Mouse (Mus musculus): ENCODE data around the gene Npas4. TPM values are rescaled to one million over a fixed set of nuclear protein-coding genes. Genes with fewer than 3 reads are reported as not detected.
"Not testable (repeated sequence)": the region's sequence is repeated elsewhere in the genome, so short reads cannot be mapped to it uniquely, and the experiment has no call there.

Gene Npas4
- total RNA-seq, 2 experiments from 2014 or later = 0.12 TPM; not detected in 1

- DNase-seq = peak; percentile 69
Observed at GRCm38 (mm10) chr19:4992904-4993303, 2.8 kb upstream of the Npas4 start.

- DNase-seq = no peak
Observed at GRCm38 (mm10) chr19:4992371-4992770, 2.3 kb upstream of the Npas4 start.

DNA sequence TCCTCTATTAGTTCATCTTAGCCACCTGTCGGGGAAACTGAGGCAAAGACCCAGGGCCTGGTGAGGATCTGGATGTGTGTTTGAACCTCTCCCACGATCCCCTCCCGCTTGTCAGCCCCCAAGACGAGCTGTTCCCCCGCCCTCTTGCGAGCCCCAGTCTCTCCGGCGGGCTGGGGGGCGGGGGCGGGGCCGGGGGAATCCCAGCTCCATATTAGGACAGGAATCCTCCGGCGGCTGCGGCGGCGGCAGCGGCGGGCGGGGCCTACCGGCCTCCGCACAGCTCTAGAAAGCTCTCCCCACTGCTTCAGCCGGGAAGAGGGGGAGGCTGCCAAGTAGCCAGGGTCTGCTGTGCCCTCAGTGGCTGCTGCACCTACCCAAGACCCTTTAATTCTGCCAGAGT lies 600 bp upstream of the Npas4 start:
- DNase-seq = no peak

- DNase-seq = no peak
Observed at GRCm38 (mm10) chr19:4989434-4990255, 471 bp downstream of the Npas4 start.

DNA sequence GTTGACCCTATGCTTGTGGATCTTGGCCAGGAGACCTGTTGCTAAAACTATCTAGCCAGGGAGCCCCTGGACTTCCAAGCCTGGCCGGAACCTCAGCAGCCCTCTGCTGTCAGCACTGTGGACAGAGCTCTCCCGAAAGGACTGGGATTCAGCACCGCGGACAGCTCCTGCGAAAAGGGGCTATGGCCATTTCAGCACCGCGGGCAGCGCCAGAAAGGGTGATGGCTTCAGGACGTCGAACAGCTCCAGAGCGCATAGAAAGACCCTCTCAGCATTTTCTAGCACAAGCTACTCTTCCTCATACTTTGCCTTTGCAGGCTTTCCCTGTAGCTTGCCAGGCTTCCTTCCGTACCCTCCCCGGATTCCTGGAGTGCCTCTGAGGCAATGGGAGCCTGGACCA lies 1.1 kb downstream of the Npas4 start:
- DNase-seq = peak; percentile 98

DNA sequence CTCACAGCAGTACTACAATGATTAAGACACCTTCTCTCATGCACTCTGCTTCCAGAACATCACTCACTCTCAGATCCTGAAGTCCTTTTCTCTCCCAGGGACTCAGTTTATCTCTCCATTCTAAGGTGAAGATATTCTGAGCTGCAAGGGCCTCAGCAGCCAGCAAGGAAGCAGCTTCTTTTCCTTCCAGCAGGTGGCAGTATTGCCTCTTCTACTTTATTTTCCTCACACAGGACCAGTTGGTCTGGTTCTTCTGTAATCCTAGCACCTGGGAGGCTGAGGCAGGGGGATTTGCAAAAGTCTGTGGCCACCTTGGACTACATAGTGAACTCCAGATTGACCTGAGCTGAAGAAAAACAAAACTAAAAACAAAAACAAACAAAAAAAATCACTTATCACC lies 8.3 kb downstream of the Npas4 start:
- no peak for DNase-seq

- DNase-seq = no peak
Observed at GRCm38 (mm10) chr19:4968236-4968635, 21.9 kb downstream of the Npas4 start.

GRCm38 (mm10) chr19:4961928-4962601 lies 28.1 kb downstream of the Npas4 start, which contains the start of gene Mrpl11:
TSS of gene Mrpl11 (plus strand) at chr19:4962147.
- peak; percentile 80 for DNase-seq

GRCm38 (mm10) chr19:4948641-4949040 lies 41.5 kb downstream of the Npas4 start:
- DNase-seq = not testable (repeated sequence)

- no peak for DNase-seq
Observed at GRCm38 (mm10) chr19:4945540-4945939, 44.6 kb downstream of the Npas4 start.

DNA sequence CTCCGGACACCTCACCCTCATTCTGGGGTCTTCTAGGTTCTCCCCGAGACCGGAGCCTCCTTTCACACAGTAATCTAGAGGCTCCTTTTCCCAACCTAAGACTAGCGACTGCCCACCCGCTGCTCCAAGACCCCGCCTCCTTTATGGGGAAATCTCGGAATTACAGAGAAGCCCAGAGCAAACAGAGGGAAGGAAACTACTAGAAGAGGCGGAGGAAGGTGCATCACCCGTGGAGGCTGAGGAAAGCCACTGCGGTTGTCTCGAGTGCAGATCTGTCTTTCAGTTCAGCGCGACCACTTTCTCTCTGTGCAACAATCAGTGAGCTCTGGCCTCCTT lies 46.9 kb downstream of the Npas4 start:
- no peak for DNase-seq

GRCm38 (mm10) chr19:4942551-4943252 lies 47.4 kb downstream of the Npas4 start, which contains the start of gene Peli3:
TSS of gene Peli3 (minus strand) at chr19:4943127.
- peak; percentile 83 for DNase-seq

- peak; percentile 54 for DNase-seq
Observed at GRCm38 (mm10) chr19:4937444-4938310, 52.4 kb downstream of the Npas4 start.

DNA sequence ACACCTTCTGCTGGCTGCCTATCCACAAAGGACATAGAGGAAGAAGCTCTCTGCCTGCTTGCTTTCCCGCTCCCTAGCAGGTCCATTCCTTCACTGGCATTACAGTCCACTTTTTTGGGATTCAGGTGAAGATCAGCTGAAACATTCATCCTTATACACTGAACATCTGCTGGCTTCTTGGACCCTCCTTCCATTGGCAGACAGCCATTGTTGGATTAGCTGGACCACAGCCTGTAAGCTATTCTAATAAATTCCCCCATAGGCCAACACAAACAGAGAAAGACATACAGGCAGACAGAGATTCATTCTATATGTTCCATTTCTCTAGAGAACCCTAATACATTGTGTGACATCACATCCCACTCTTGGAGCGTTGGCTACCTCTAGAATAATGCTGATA lies 53.2 kb downstream of the Npas4 start:
- DNase-seq = no peak

Other genes with a start within 250 kb of the Npas4 start
- 1 to 10 TPM; 2.5 to 4.6 TPM for gene Rbm4b, start 233.8 kb downstream of the Npas4 start, total RNA-seq (2021)
- 10 to 100 TPM; 44.8 to 46.5 TPM for gene Rbm4, start 196.4 kb downstream of the Npas4 start, total RNA-seq (2021)
- 10 to 100 TPM; 10.9 to 11.6 TPM for gene Gm21992, start 178.7 kb downstream of the Npas4 start, total RNA-seq (2021)
- gene Rbm14, start 178.7 kb downstream of the Npas4 start, total RNA-seq (2021) = 10 to 100 TPM; 18.6 to 22.5 TPM
- gene Ccs, start 151.0 kb downstream of the Npas4 start, total RNA-seq (2021) = 10 to 100 TPM; 31.4 to 33.1 TPM
- gene Ccdc87, start 150.9 kb downstream of the Npas4 start, total RNA-seq (2021) = not detected
- gene Ctsf, start 135.2 kb downstream of the Npas4 start, total RNA-seq (2021) = 10 to 100 TPM; 32.9 to 35.6 TPM
- 1,000 to 10,000 TPM; 4,231 to 4,587 TPM for gene Actn3, start 112.4 kb downstream of the Npas4 start, total RNA-seq (2021)
- 1 to 10 TPM; 4.5 to 5.3 TPM for gene Zdhhc24, start 111.6 kb downstream of the Npas4 start, total RNA-seq (2021)
- 1 to 10 TPM; 1.9 to 2.9 TPM for gene Bbs1, start 83.7 kb downstream of the Npas4 start, total RNA-seq (2021)
- gene Dpp3, start 62.0 kb downstream of the Npas4 start, total RNA-seq (2021) = 10 to 100 TPM; 32.1 to 33.8 TPM
- gene Peli3, start 47.2 kb downstream of the Npas4 start, total RNA-seq (2021) = 1 to 10 TPM in 1 of 2 experiments, under 1 TPM in 1; 0.68 to 1.4 TPM
- 10 to 100 TPM; 48.6 to 56.1 TPM for gene Mrpl11, start 28.2 kb downstream of the Npas4 start, total RNA-seq (2021)
- gene Slc29a2, start 33.5 kb upstream of the Npas4 start, total RNA-seq (2021) = 1 to 10 TPM; 4.0 to 7.3 TPM
- 10 to 100 TPM; 21.5 to 21.9 TPM for gene B4gat1, start 48.5 kb upstream of the Npas4 start, total RNA-seq (2021)
- 1 to 10 TPM in 1 of 2 experiments, under 1 TPM in 1; 0.84 to 1.3 TPM for gene AC124502.3, start 48.6 kb upstream of the Npas4 start, total RNA-seq (2021)
- 10 to 100 TPM; 14.3 to 15.5 TPM for gene Brms1, start 51.0 kb upstream of the Npas4 start, total RNA-seq (2021)
- 1 to 10 TPM; 1.5 to 1.8 TPM for gene Rin1, start 60.2 kb upstream of the Npas4 start, total RNA-seq (2021)
- 10 to 100 TPM; 45.2 to 60.2 TPM for gene Cd248, start 77.8 kb upstream of the Npas4 start, total RNA-seq (2021)
- under 1 TPM; 0.23 to 0.27 TPM for gene Tmem151a, start 95.2 kb upstream of the Npas4 start, total RNA-seq (2021)
- gene Yif1a, start 98.2 kb upstream of the Npas4 start, total RNA-seq (2021) = 10 to 100 TPM; 46.4 to 49.3 TPM
- gene Cnih2, start 108.2 kb upstream of the Npas4 start, total RNA-seq (2021) = under 1 TPM; 0.75 to 0.90 TPM
- 100 to 1,000 TPM; 119 to 127 TPM for gene Rab1b, start 116.8 kb upstream of the Npas4 start, total RNA-seq (2021)
- gene Klc2, start 128.2 kb upstream of the Npas4 start, total RNA-seq (2021) = 10 to 100 TPM; 27.2 to 28.7 TPM

Measured in gastrocnemius, postnatal 10 days (tissue).